Mouse (Mus musculus) bone marrow, adult 2 months (tissue): ENCODE results near the gene Foxc1.

ENCODE experiments used
- CTCF ChIP-seq: fragments of 200-500 bp; IDR thresholded peaks from 2 replicates; pipeline ENCODE4 v1.5.1; 2011; ENCODE audit warnings: low read length, control low read depth; ENCODE audit not compliant: control insufficient read depth, insufficient read depth
- POLR2A ChIP-seq: fragments of 200-500 bp; IDR thresholded peaks from 2 replicates; pipeline ENCODE4 v1.6.1; 2011; ENCODE audit warnings: low read depth, mild to moderate bottlenecking, control low read depth, low read length, borderline replicate concordance; ENCODE audit not compliant: control insufficient read depth

GRCm38 (mm10) chr13:31827820-31828332 lies 21.4 kb downstream of the Foxc1 start:
- TF ChIP-seq CTCF (no peak), POLR2A (no peak)
